In genomic region chr10:37206546-37206945, GRCm38 (mm10) we compare ENCODE assay signal across 31 mouse cellular contexts.
"Had no signal": no experiment of that assay in that cellular context is flagged by ENCODE, and none has a peak within 500 bp of the region (broad histone marks: within the 10 kb centered on the region; RNA-seq: fewer than 3 reads in every experiment).

No protein-coding gene starts in this region.

- H3K4me3 ChIP-seq: limb, embryonic 10.5 days; limb, embryonic 12.5 days; limb, embryonic 13.5 days; limb, embryonic 15.5 days; liver, embryonic 12.5 days; liver, embryonic 13.5 days; liver, embryonic 15.5 days; lung, embryonic 15.5 days; megakaryocyte, embryonic 14.5 days; midbrain, embryonic 10.5 days; midbrain, embryonic 12.5 days; midbrain, embryonic 13.5 days; midbrain, embryonic 15.5 days; myocyte; neural tube, embryonic 12.5 days; neural tube, embryonic 13.5 days had no signal

- H3K27ac ChIP-seq: limb, embryonic 10.5 days; limb, embryonic 12.5 days; limb, embryonic 13.5 days; limb, embryonic 15.5 days; liver, embryonic 12.5 days; liver, embryonic 13.5 days; liver, embryonic 14.5 days; liver, embryonic 15.5 days; lung, embryonic 15.5 days; macrophage; midbrain, embryonic 10.5 days; midbrain, embryonic 12.5 days; midbrain, embryonic 13.5 days; midbrain, embryonic 15.5 days; neural tube, embryonic 12.5 days; neural tube, embryonic 13.5 days had no signal

- H3K27me3 ChIP-seq: limb, embryonic 12.5 days; limb, embryonic 13.5 days; limb, embryonic 15.5 days; liver, embryonic 12.5 days; liver, embryonic 13.5 days; liver, embryonic 15.5 days; lung, embryonic 15.5 days; megakaryocyte, embryonic 14.5 days; midbrain, embryonic 12.5 days; midbrain, embryonic 13.5 days; midbrain, embryonic 15.5 days; neural tube, embryonic 12.5 days; neural tube, embryonic 13.5 days had no signal

- DNase-seq: left cerebral cortex, postnatal 4 days; liver; liver, embryonic 13.5 days; liver, postnatal 0 days; lung, adult 18-20 months; lung, adult 2 months; lung, embryonic 14.5 days; lung, postnatal 10 days; lung, postnatal 14 days; lung, postnatal 36 days; lung, postnatal 4 days; midbrain, embryonic 14.5 days had no signal

- H3K9me3 ChIP-seq: limb, embryonic 10.5 days; limb, embryonic 13.5 days; limb, embryonic 15.5 days; liver, embryonic 12.5 days; liver, embryonic 13.5 days; liver, embryonic 15.5 days; lung, embryonic 15.5 days; midbrain, embryonic 10.5 days; midbrain, embryonic 12.5 days; midbrain, embryonic 13.5 days; midbrain, embryonic 15.5 days; neural tube, embryonic 12.5 days; neural tube, embryonic 13.5 days had no signal

- ATAC-seq: liver, embryonic 12.5 days; liver, postnatal 0 days; lung, postnatal 0 days; midbrain, embryonic 13.5 days; midbrain, embryonic 15.5 days had no signal

- H3K36me3 ChIP-seq: limb, embryonic 10.5 days; limb, embryonic 12.5 days; limb, embryonic 13.5 days; limb, embryonic 15.5 days; liver, embryonic 12.5 days; liver, embryonic 13.5 days; liver, embryonic 15.5 days; lung, embryonic 15.5 days; midbrain, embryonic 10.5 days; midbrain, embryonic 12.5 days; midbrain, embryonic 13.5 days; midbrain, embryonic 15.5 days; neural tube, embryonic 12.5 days; neural tube, embryonic 13.5 days had no signal

- H3K9ac ChIP-seq: limb, embryonic 12.5 days; limb, embryonic 13.5 days; limb, embryonic 15.5 days; liver, embryonic 12.5 days; liver, embryonic 13.5 days; liver, embryonic 14.5 days; liver, embryonic 15.5 days; liver, postnatal 0 days; lung, embryonic 14.5 days; lung, embryonic 15.5 days; midbrain, embryonic 12.5 days; midbrain, embryonic 13.5 days; midbrain, embryonic 15.5 days; neural tube, embryonic 12.5 days; neural tube, embryonic 13.5 days had no signal

- H3K4me1 ChIP-seq: limb, embryonic 10.5 days; limb, embryonic 12.5 days; limb, embryonic 13.5 days; limb, embryonic 15.5 days; liver, embryonic 12.5 days; liver, embryonic 13.5 days; liver, embryonic 15.5 days; lung, embryonic 15.5 days; midbrain, embryonic 10.5 days; midbrain, embryonic 12.5 days; midbrain, embryonic 13.5 days; midbrain, embryonic 15.5 days; neural tube, embryonic 12.5 days; neural tube, embryonic 13.5 days had no signal

- H3K4me2 ChIP-seq: limb, embryonic 12.5 days; limb, embryonic 13.5 days; limb, embryonic 15.5 days; liver, embryonic 11.5 days; liver, embryonic 12.5 days; liver, embryonic 13.5 days; liver, embryonic 15.5 days; lung, embryonic 14.5 days; lung, embryonic 15.5 days; midbrain, embryonic 12.5 days; midbrain, embryonic 13.5 days; midbrain, embryonic 15.5 days; neural tube, embryonic 12.5 days; neural tube, embryonic 13.5 days had no signal
